Mouse (Mus musculus) forebrain, embryonic 12.5 days (tissue): ENCODE measurements around the gene Erc2. TPM values are rescaled to one million over a fixed set of nuclear protein-coding genes. Genes with fewer than 3 reads are reported as not detected.

ENCODE experiments used
- ATAC-seq: fragments of 200-750 bp; cut with Nextera tagmentation; 2 replicates; pipeline ENCODE4 v1.8.0; 2017; ENCODE audit warnings: moderate TSS enrichment; ENCODE audit not compliant: low FRiP score
- H3K27ac ChIP-seq: fragments of 300-500 bp; sonication (generic); 2 replicates; pipeline ENCODE4 v1.5.1; 2016; ENCODE audit warnings: mild to moderate bottlenecking
- H3K27me3 ChIP-seq: fragments of 300-500 bp; sonication (generic); 2 replicates; pipeline ENCODE4 v1.6.1; 2016; ENCODE audit warnings: mild to moderate bottlenecking
- H3K36me3 ChIP-seq: fragments of 300-500 bp; sonication (generic); replicated peaks from 2 replicates; pipeline ENCODE4 v1.6.1; 2016; ENCODE audit warnings: mild to moderate bottlenecking
- H3K4me1 ChIP-seq: fragments of 300-500 bp; sonication (generic); 2 replicates; pipeline ENCODE4 v1.6.1; 2016
- H3K4me2 ChIP-seq: fragments of 300-500 bp; sonication (generic); 2 replicates; pipeline ENCODE4 v1.6.1; 2016; ENCODE audit warnings: mild to moderate bottlenecking, moderate library complexity
- H3K4me3 ChIP-seq: fragments of 300-500 bp; sonication (generic); replicated peaks from 2 replicates; pipeline ENCODE4 v1.5.1; 2016; ENCODE audit warnings: mild to moderate bottlenecking
- H3K9ac ChIP-seq: fragments of 300-500 bp; sonication (generic); 2 replicates; pipeline ENCODE4 v1.6.1; 2016; ENCODE audit warnings: mild to moderate bottlenecking
- H3K9me3 ChIP-seq: fragments of 300-500 bp; sonication (generic); 2 replicates; pipeline ENCODE4 v1.6.1; 2016
- WGBS: fragments of 180-500 bp; shearing (Covaris S2); methylation state at CpG from one replicate; pipeline ENCODE4 v1.1.7; 2016; 5-methylcytosine and 5-hydroxymethylcytosine counted together
- polyA plus RNA-seq: library from polyadenylated mRNA; unstranded; fragments of >200 nt; fragmentation: Nextera tagmentation; extraction: Ambion mirVana; gene quantifications from 2 replicates; pipeline ENCODE4 v1.2.1, GENCODE M21; 2016

The Erc2 gene
- polyA plus RNA-seq, 1 experiment from 2014 or later: 31.7 TPM

DNA sequence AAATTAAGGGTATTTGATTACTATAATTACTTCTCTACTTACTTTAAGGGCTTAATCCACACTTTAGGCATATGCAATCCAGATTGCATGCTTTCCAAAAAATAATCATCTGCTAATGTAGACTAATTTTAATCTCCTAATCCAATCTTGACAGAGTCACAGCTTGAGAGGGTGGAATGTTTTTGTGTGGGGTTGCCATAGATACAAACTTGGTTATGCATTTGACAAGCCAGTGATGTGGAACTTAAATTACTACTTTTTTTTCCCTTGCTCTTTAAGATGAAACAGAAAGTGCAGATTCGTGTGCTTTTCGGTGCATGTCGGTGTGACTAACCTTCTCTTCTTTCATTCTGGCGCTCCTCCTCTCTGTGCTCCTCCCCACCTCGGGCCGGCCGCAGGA, 694.6 kb downstream of the Erc2 start:
- H3K4me3 ChIP-seq: no peak overlapping the region

DNA sequence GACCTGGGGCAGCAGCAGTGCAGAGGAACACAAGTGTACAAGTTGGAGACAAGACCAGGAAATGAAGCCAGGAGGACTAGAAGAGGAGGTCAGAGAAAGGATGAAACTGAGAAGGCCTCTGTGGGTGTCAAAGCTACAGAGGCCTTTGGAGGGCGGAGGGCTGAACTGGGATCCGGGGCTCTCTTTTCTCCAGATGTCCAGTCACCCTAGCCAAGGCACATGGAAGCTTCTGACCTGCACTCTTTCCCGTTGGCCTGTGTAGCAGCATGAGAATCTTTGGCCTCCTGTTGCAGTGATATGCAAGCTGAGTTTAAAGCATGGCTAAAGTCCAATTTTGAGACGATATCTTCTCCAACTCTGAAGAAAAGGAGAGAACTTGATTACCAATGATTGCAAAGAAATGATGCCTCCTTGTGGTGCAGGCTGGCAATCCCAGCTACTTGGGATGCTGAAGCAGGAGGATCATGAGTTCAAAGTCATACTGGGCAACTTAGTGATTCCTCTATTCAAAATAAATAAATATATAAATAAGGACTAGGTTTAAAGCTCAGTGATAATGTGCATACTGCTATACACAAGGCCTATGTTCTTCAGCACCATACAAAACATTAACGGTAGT, 699.8 kb downstream of the Erc2 start:
- 89% methylated on average over 5 of the region's 5 CpGs for WGBS
- Histone ChIP-seq H3K27me3 (no peaks in the 10 kb centered on the region; the same call in 1 of the 2 replicates), H3K9ac (no peak overlapping the region), H3K4me2 (no peak overlapping the region), H3K36me3 (no peaks in the 10 kb centered on the region), H3K4me1 (peaks cover 2% of the 10 kb centered on the region; the same call in 1 of the 2 replicates), H3K27ac (no peak overlapping the region), H3K9me3 (no peaks in the 10 kb centered on the region), H3K4me3 (no peak overlapping the region)
- no peak for ATAC-seq

More for the DNA sequence above, 694.6 kb downstream of the Erc2 start:
- Histone ChIP-seq H3K4me1 (no peaks in the 10 kb centered on the region), H3K9me3 (no peaks in the 10 kb centered on the region), H3K4me2 (no peak overlapping the region), H3K27ac (no peak overlapping the region), H3K27me3 (0 out of 2 replicates have a peak, but pooled peaks cover 13% of the 10 kb centered on the region), H3K9ac (no peak overlapping the region), H3K36me3 (no peaks in the 10 kb centered on the region)
- WGBS: 62% methylated on average over 7 of the region's 7 CpGs
- no peak for ATAC-seq

GRCm38 (mm10) chr14:28323243-28323642, 701.0 kb downstream of the Erc2 start:
- H3K4me3 ChIP-seq: no peak overlapping the region
- no peak for ATAC-seq
- H3K4me2 ChIP-seq: no peak overlapping the region
- no peaks in the 10 kb centered on the region; the same call in 1 of the 2 replicates for H3K27me3 ChIP-seq
- H3K9me3 ChIP-seq: no peaks in the 10 kb centered on the region
- no peak overlapping the region for H3K9ac ChIP-seq
- peaks cover 2% of the 10 kb centered on the region; the same call in 1 of the 2 replicates for H3K4me1 ChIP-seq
- no peaks in the 10 kb centered on the region for H3K36me3 ChIP-seq
- 80% methylated on average over 2 of the region's 2 CpGs for whole genome bisulfite sequencing
- no peak overlapping the region for H3K27ac ChIP-seq

- no peak for ATAC-seq
- Histone ChIP-seq H3K4me1 (peaks cover 2% of the 10 kb centered on the region; the same call in 1 of the 2 replicates), H3K4me2 (no peak overlapping the region), H3K27ac (no peak overlapping the region), H3K4me3 (no peak overlapping the region), H3K9ac (no peak overlapping the region), H3K27me3 (no peaks in the 10 kb centered on the region; the same call in 1 of the 2 replicates), H3K36me3 (no peaks in the 10 kb centered on the region), H3K9me3 (no peaks in the 10 kb centered on the region)
- 77% methylated on average over 2 of the region's 2 CpGs for WGBS
Observed at GRCm38 (mm10) chr14:28323727-28324126, 701.5 kb downstream of the Erc2 start.

- Histone ChIP-seq H3K9me3 (no peaks in the 10 kb centered on the region), H3K27me3 (no peaks in the 10 kb centered on the region; the same call in 1 of the 2 replicates), H3K4me3 (no peak overlapping the region), H3K4me1 (peaks cover 2% of the 10 kb centered on the region; the same call in 1 of the 2 replicates), H3K27ac (no peak overlapping the region), H3K36me3 (no peaks in the 10 kb centered on the region), H3K9ac (no peak overlapping the region), H3K4me2 (no peak overlapping the region)
- ATAC-seq: no peak
- 84% methylated on average over 7 of the region's 7 CpGs for WGBS
Observed at GRCm38 (mm10) chr14:28326456-28326855, 704.2 kb downstream of the Erc2 start.

DNA sequence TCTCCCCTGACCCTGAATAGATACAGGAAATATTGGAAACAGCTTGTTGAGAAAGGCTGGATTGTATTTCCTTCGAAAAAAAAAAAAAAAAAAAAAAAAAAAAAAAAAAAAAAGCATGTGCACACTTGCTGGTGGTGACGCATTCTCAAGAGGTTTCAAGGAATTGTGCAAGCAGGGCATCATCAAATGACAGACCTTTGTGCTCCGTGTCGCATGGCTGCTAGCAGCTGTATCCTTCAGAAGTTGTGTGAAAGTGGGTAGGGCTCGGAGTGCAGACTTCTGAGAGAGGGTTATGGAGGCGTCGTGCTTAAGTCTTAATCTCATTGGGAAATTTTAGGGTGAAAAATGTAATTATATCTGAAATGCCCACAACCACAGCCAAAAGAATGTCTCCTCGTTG, 706.3 kb downstream of the Erc2 start:
- peaks cover 9% of the 10 kb centered on the region; the same call in 1 of the 2 replicates for H3K4me1 ChIP-seq
- H3K9ac ChIP-seq: no peak overlapping the region
- no peak overlapping the region for H3K4me3 ChIP-seq
- H3K27me3 ChIP-seq: no peaks in the 10 kb centered on the region; the same call in 1 of the 2 replicates
- ATAC-seq: no peak
- H3K4me2 ChIP-seq: no peak overlapping the region
- H3K9me3 ChIP-seq: no peaks in the 10 kb centered on the region
- H3K27ac ChIP-seq: no peak overlapping the region
- WGBS: 26% methylated on average over 8 of the region's 8 CpGs
- H3K36me3 ChIP-seq: no peaks in the 10 kb centered on the region

GRCm38 (mm10) chr14:28331108-28331507, 708.9 kb downstream of the Erc2 start:
- no peaks in the 10 kb centered on the region for H3K36me3 ChIP-seq
- WGBS: 86% methylated on average over 5 of the region's 5 CpGs
- H3K27me3 ChIP-seq: no peaks in the 10 kb centered on the region
- H3K9me3 ChIP-seq: no peaks in the 10 kb centered on the region
- no peak for ATAC-seq
- no peak overlapping the region for H3K4me3 ChIP-seq
- H3K9ac ChIP-seq: no peak overlapping the region
- no peak overlapping the region for H3K27ac ChIP-seq
- no peak overlapping the region for H3K4me2 ChIP-seq
- peaks cover 10% of the 10 kb centered on the region; the same call in 1 of the 2 replicates for H3K4me1 ChIP-seq

DNA sequence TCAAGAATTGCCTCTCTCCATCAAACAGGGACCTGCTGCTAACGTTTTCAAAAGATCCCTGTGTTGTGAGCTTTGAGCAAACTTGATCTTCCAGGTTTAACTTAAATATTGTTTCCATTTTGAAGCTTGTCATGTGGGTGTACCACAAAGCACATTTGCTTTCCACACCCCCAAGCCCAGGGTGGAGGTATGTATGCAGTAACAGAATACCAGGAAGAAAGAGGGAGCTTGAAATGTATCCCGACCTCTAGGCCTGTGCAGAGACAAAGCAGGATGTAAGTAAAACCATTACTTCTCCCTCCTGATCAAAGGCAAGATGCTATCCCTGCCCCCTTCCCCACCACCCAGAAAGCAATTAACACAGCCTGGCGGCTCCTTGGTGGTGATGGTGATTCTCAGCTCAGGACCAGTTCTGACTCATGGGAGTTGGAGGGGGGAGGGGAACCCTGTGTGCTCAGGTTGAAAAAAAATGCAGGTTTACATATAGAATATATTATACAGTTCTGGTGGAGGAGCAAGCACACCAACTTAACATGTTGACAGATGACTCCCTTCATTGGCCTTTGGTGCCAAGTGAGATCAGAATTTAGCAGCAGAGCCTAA, 710.2 kb downstream of the Erc2 start:
- no peak for ATAC-seq
- no peak overlapping the region for H3K27ac ChIP-seq
- no peak overlapping the region for H3K4me3 ChIP-seq
- H3K27me3 ChIP-seq: no peaks in the 10 kb centered on the region
- H3K9me3 ChIP-seq: no peaks in the 10 kb centered on the region
- H3K4me1 ChIP-seq: peaks cover 10% of the 10 kb centered on the region; the same call in 1 of the 2 replicates
- no peaks in the 10 kb centered on the region for H3K36me3 ChIP-seq
- WGBS: 13% methylated on average over 3 of the region's 3 CpGs
- H3K9ac ChIP-seq: no peak overlapping the region
- H3K4me2 ChIP-seq: no peak overlapping the region

DNA sequence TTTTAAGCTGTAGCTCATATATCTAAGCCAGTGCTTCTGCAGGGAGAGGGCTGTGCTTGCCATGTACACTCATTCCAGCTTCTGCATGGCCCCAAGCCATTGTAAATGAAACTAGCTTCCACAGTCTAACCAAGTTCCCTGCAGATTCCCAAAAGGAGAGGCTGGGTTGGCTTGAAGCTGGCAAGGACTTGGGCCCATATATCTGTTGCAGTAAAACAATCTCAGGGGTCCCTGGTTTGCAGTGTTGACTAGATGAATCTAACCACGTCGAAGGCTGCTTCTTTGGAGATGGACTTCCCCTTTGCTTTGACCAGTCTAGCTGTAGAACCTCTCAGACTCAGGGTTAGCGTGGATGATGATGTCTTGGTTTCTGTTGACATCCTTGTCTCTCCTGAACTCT, 716.9 kb downstream of the Erc2 start:
- H3K4me1 ChIP-seq: no peaks in the 10 kb centered on the region
- no peaks in the 10 kb centered on the region for H3K36me3 ChIP-seq
- H3K4me2 ChIP-seq: no peak overlapping the region
- H3K27ac ChIP-seq: no peak overlapping the region
- H3K9ac ChIP-seq: no peak overlapping the region
- H3K27me3 ChIP-seq: no peaks in the 10 kb centered on the region
- WGBS: 89% methylated on average over 3 of the region's 3 CpGs
- no peak for ATAC-seq
- no peaks in the 10 kb centered on the region for H3K9me3 ChIP-seq
- no peak overlapping the region for H3K4me3 ChIP-seq

DNA sequence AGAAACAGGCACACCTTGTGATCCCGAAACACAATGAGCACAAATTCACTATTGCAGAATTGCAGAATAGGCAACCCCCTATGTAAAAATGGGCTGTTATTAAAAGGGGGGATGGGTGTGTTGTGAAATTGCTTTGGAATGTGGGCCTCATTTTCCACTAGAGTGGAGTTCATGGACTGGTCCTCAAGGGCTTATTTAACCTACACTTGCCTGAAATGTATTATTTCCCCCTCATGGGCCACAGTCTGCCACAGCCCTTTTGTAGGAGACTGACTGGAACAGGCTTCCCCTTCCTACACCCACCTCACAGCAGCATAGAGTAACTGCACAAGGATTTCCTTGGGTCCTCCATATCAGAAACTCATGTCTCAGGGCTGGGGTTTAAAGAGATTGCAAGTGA, 726.9 kb downstream of the Erc2 start:
- H3K4me2 ChIP-seq: no peak overlapping the region
- H3K4me1 ChIP-seq: peaks cover 7% of the 10 kb centered on the region
- H3K36me3 ChIP-seq: no peaks in the 10 kb centered on the region
- H3K9ac ChIP-seq: no peak overlapping the region
- H3K9me3 ChIP-seq: no peaks in the 10 kb centered on the region
- no peak for ATAC-seq
- no peak overlapping the region for H3K27ac ChIP-seq
- H3K27me3 ChIP-seq: no peaks in the 10 kb centered on the region; the same call in 1 of the 2 replicates
- H3K4me3 ChIP-seq: no peak overlapping the region
- 50% methylated on average over 1 of the region's 1 CpGs for WGBS

GRCm38 (mm10) chr14:28356031-28356430, 733.8 kb downstream of the Erc2 start:
- Histone ChIP-seq H3K4me1 (no peaks in the 10 kb centered on the region), H3K4me2 (no peak overlapping the region), H3K9me3 (no peaks in the 10 kb centered on the region), H3K36me3 (no peaks in the 10 kb centered on the region), H3K9ac (no peak overlapping the region), H3K4me3 (no peak overlapping the region), H3K27me3 (peaks cover under 1% of the 10 kb centered on the region; the same call in 1 of the 2 replicates), H3K27ac (no peak overlapping the region)
- no peak for ATAC-seq

DNA sequence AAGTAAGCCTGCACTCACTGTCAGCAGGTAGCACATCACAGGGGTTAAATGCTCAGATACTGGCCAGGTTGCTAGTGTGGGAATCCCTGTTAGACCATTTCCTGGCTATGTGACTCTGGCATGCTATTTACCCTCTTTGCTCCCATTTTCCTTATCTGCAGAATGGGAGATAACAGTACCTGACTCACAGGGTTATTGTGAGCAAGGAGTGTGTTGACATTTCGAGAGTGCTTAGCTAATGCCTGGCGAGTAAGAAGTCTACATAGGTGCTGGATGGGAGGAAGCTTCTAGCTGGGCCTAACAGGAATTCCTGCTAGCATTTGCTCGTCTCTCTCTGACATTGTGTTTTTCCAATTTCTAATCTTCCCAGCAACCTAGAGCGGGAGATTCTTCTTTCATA, 737.3 kb downstream of the Erc2 start:
- Histone ChIP-seq H3K4me3 (no peak overlapping the region), H3K27ac (no peak overlapping the region), H3K36me3 (no peaks in the 10 kb centered on the region), H3K4me2 (no peak overlapping the region), H3K27me3 (peaks cover 13% of the 10 kb centered on the region; the same call in 1 of the 2 replicates), H3K4me1 (no peaks in the 10 kb centered on the region), H3K9ac (no peak overlapping the region), H3K9me3 (no peaks in the 10 kb centered on the region)
- no peak for ATAC-seq
- 83% methylated on average over 4 of the region's 4 CpGs for WGBS

DNA sequence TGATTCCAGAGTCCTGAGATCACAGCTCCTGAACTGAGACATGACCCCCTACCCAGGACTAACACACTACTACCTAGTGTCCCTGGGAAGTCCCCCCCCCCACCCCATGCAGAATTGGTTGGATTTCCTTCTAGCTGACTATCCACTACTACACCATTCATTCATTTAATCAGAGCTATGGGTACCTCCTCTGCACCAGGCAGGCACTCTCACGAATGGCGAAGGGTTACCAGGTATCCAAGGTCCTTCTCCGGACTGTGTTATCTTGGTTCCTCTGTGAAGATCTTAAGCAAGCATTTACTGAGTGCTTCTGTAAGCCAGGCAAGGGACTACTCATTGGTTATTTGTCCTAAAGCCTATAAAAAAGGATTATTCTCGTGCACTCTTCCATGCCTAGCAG, 737.8 kb downstream of the Erc2 start:
- Histone ChIP-seq H3K9me3 (no peaks in the 10 kb centered on the region), H3K4me1 (no peaks in the 10 kb centered on the region), H3K27ac (no peak overlapping the region), H3K9ac (no peak overlapping the region), H3K4me2 (no peak overlapping the region), H3K36me3 (no peaks in the 10 kb centered on the region), H3K27me3 (peaks cover 13% of the 10 kb centered on the region; the same call in 1 of the 2 replicates), H3K4me3 (no peak overlapping the region)
- no peak for ATAC-seq
- WGBS: 93% methylated on average over 4 of the region's 4 CpGs
